Mouse (Mus musculus) testis, adult 2 months (tissue): ENCODE measurements at regions not wholly inside any gene's neighbourhood (a gene's known extent, or its start where the extent isn't known, plus 50 kb on each side); places are given as distances from the start of the nearest gene placed in this dataset.

ENCODE experiments used
- H3K27ac ChIP-seq: fragments of 200-500 bp; 2 replicates; pipeline ENCODE4 v1.5.1; 2012; ENCODE audit warnings: low read depth, low read length; ENCODE audit not compliant: control insufficient read depth, insufficient read depth
- H3K27me3 ChIP-seq: fragments of 200-500 bp; 2 replicates; pipeline ENCODE4 v1.6.1; 2012; ENCODE audit warnings: mild to moderate bottlenecking, low read length, moderate library complexity; ENCODE audit not compliant: control insufficient read depth, insufficient read depth
- H3K36me3 ChIP-seq: fragments of 200-500 bp; 2 replicates; pipeline ENCODE4 v1.6.1; 2012; ENCODE audit warnings: mild to moderate bottlenecking, low read length; ENCODE audit not compliant: control insufficient read depth, insufficient read depth
- H3K4me1 ChIP-seq: fragments of 200-500 bp; 2 replicates; pipeline ENCODE4 v1.6.1; 2012; ENCODE audit warnings: low read length; ENCODE audit not compliant: control insufficient read depth, insufficient read depth
- H3K4me3 ChIP-seq: fragments of 200-500 bp; 2 replicates; pipeline ENCODE4 v1.5.1; 2012; ENCODE audit warnings: low read depth, mild to moderate bottlenecking, low read length, moderate library complexity, mixed read lengths; ENCODE audit not compliant: control insufficient read depth
- CTCF ChIP-seq: fragments of 200-500 bp; IDR thresholded peaks from 2 replicates; pipeline ENCODE4 v1.5.1; 2012; ENCODE audit warnings: low read depth, mild to moderate bottlenecking, inconsistent platforms, low read length, moderate library complexity; ENCODE audit not compliant: control insufficient read depth, insufficient read depth, insufficient replicate concordance
- POLR2A ChIP-seq: fragments of 200-500 bp; IDR thresholded peaks from 2 replicates; pipeline ENCODE4 v1.6.1; 2012; ENCODE audit warnings: low read depth, mild to moderate bottlenecking, inconsistent platforms, low read length, moderate library complexity; ENCODE audit not compliant: control insufficient read depth

- no peak for TF ChIP-seq POLR2A
- Histone ChIP-seq H3K27me3 (no peaks in the 10 kb centered on the region), H3K36me3 (no peaks in the 10 kb centered on the region), H3K4me3 (no peak overlapping the region), H3K4me1 (no peaks in the 10 kb centered on the region), H3K27ac (no peak overlapping the region)
Measured at GRCm38 (mm10) chr13:107462791-107463190, 440.9 kb upstream of the Kif2a start.

GRCm38 (mm10) chr13:107461048-107461912, 439.4 kb upstream of the Kif2a start:
- Histone ChIP-seq H3K27me3 (no peaks in the 10 kb centered on the region), H3K27ac (no peak overlapping the region), H3K4me1 (no peaks in the 10 kb centered on the region), H3K4me3 (no peak overlapping the region), H3K36me3 (no peaks in the 10 kb centered on the region)
- TF ChIP-seq CTCF (no peak), POLR2A (no peak)

- Histone ChIP-seq H3K36me3 (no peaks in the 10 kb centered on the region), H3K4me1 (no peaks in the 10 kb centered on the region), H3K4me3 (no peak overlapping the region), H3K27me3 (no peaks in the 10 kb centered on the region), H3K27ac (no peak overlapping the region)
- TF ChIP-seq CTCF (no peak), POLR2A (no peak)
Measured at GRCm38 (mm10) chr13:107458730-107459129, 436.8 kb upstream of the Kif2a start.

- no peak overlapping the region for H3K4me3 ChIP-seq
- H3K4me1 ChIP-seq = no peaks in the 10 kb centered on the region
- H3K27me3 ChIP-seq = no peaks in the 10 kb centered on the region
- TF ChIP-seq POLR2A (no peak), CTCF (no peak)
- H3K36me3 ChIP-seq = no peaks in the 10 kb centered on the region
- H3K27ac ChIP-seq = no peak overlapping the region
Measured at GRCm38 (mm10) chr13:107457270-107457669, 435.3 kb upstream of the Kif2a start.

- no peaks in the 10 kb centered on the region for H3K27me3 ChIP-seq
- TF ChIP-seq POLR2A (no peak), CTCF (no peak)
- no peak overlapping the region for H3K27ac ChIP-seq
- no peaks in the 10 kb centered on the region for H3K36me3 ChIP-seq
- H3K4me1 ChIP-seq = no peaks in the 10 kb centered on the region
- no peak overlapping the region for H3K4me3 ChIP-seq
Measured at GRCm38 (mm10) chr13:107456394-107456793, 434.5 kb upstream of the Kif2a start.

GRCm38 (mm10) chr13:107449598-107450179, 427.8 kb upstream of the Kif2a start:
- Histone ChIP-seq H3K4me1 (no peaks in the 10 kb centered on the region), H3K27ac (no peak overlapping the region), H3K27me3 (no peaks in the 10 kb centered on the region), H3K4me3 (no peak overlapping the region), H3K36me3 (no peaks in the 10 kb centered on the region)
- TF ChIP-seq POLR2A (no peak), CTCF (no peak)

GRCm38 (mm10) chr13:107447813-107448212, 425.9 kb upstream of the Kif2a start:
- Histone ChIP-seq H3K4me1 (no peaks in the 10 kb centered on the region), H3K27ac (no peak overlapping the region), H3K36me3 (no peaks in the 10 kb centered on the region), H3K27me3 (no peaks in the 10 kb centered on the region), H3K4me3 (no peak overlapping the region)
- TF ChIP-seq POLR2A (no peak), CTCF (no peak)

GRCm38 (mm10) chr13:107419363-107420155, 397.6 kb upstream of the Kif2a start:
- no peak overlapping the region for H3K27ac ChIP-seq
- H3K4me1 ChIP-seq = no peaks in the 10 kb centered on the region
- H3K27me3 ChIP-seq = no peaks in the 10 kb centered on the region
- H3K4me3 ChIP-seq = no peak overlapping the region
- TF ChIP-seq CTCF = no peak
- no peak for TF ChIP-seq POLR2A
- no peaks in the 10 kb centered on the region for H3K36me3 ChIP-seq
